Mouse (Mus musculus) erythroblast, adult 5-6 weeks (primary cell): ENCODE results near the gene Osbpl10. TPM values are rescaled to one million over a fixed set of nuclear protein-coding genes. Genes with fewer than 3 reads are reported as not detected.
"Not testable (repeated sequence)": the region's sequence is repeated elsewhere in the genome, so short reads cannot be mapped to it uniquely, and the experiment has no call there.

Source experiments
- ATAC-seq: replicated peaks from 2 replicates; pipeline ENCODE4 v1.8.0; 2016; ENCODE audit warnings: moderate number of reproducible peaks, mild to moderate bottlenecking, moderate TSS enrichment, inconsistent platforms; ENCODE audit not compliant: poor library complexity, low FRiP score, severe bottlenecking
- total RNA-seq, 2 experiments: library from RNA; stranded (forward) in 1 of 2; stranded (reverse) in 1 of 2; fragments of 150-400 nt in 1 of 2; fragments of 200-764, 138-1000 nt in 1 of 2; gene quantifications; 2 replicates each; pipeline versions ENCODE4 v1.2.3 to v1.2.4; 2015 to 2017; ENCODE audit warnings: low replicate concordance in 2 of 2

Gene Osbpl10
- total RNA-seq, 2 experiments from 2014 or later: not detected

DNA sequence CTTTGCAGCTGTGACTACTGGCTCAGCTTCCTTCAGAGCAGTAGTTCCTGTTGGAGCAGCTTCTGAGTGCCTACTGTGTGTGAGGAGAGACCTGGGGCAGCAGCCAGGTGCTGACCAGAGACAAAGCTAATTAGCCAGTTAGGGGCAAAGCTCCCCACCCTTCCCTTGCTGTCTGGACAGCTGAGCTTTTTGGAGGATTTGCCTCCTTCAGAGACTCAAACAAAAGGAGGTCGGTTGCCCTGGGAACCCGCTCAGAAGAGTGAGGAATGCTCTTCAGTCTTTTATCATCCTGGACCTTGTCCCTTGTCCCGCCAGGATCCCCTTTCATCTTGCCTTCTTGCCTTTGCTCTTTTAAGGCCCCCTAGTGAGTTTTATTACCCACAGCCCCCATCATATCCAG lies 50.9 kb downstream of the Osbpl10 start:
- no peak for ATAC-seq

DNA sequence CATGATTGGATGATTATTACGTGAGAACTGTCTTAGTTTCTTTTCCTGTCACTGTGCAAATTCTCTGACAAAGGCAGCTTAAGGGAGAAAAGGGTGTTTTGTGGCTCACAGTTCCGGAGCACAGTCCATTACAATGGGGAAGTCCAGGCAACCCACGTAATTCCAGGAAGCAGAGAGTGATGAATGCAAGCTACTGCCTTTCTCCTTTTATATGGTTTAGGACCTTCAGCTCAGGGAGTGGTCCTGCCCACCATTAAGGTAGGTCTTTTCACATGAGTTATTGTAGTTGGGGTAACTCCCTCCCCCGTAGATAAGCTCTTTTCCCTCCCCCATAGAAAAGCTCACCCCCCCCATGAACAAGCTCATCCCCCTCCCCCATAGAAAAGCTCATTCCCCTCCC lies 52.2 kb downstream of the Osbpl10 start:
- ATAC-seq: no peak

DNA sequence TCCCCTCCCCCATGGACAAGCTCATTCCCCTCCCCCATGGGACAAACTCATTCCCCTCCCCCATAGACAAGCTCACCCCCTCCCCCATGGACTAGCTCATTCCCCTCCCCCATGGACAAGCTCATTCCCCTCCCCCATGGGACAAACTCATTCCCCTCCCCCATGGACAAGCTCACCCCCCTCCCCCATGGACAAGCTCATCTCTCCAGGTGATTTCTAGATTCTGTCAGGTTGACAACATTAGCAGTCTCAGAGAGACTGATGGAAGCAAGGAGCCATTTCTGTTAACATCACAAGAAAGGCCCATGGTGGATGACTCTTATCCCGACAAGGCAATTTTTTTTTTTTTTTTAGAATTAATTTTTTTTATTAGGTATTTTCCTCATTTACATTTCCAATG lies 52.7 kb downstream of the Osbpl10 start:
- ATAC-seq: not testable (repeated sequence)

DNA sequence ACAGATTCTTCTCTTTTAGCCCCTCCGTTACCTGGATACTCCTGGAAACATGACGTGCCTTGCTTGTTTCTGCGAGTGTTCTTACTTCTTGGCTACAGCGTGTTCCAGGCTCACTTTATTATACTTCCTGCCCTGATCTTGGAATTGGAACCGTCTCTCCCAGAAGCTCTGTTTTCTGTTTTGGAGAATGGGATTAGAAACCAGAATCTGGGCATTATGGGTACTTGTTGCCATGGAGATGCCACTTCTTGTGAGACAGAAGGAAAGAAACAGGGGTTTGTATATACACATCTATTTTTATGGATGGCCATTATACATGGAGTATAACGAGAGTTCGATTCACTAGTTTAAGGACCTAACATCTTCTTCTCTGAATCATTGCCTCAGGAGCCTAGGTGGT lies 54.4 kb downstream of the Osbpl10 start:
- ATAC-seq: no peak

DNA sequence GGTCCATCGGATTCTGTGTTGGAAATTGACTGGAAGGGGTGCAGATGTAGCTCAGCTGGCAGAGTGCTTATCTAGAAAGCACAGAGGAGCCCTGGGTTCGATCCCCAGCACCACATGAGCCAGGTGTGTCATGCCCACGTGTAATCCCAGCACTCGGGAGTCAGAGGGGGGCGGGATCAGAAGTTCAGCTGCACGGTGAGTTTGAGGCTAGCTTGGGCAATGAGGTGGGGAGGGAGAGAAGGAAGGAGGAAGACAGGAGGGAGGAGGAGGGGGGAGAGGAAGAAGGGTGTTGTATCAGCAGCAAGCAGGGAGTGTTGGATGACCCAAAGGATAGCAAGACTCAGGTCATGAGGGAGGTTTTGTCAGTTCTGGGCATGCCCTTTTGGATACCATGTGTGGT lies 55.9 kb downstream of the Osbpl10 start:
- ATAC-seq: no peak

DNA sequence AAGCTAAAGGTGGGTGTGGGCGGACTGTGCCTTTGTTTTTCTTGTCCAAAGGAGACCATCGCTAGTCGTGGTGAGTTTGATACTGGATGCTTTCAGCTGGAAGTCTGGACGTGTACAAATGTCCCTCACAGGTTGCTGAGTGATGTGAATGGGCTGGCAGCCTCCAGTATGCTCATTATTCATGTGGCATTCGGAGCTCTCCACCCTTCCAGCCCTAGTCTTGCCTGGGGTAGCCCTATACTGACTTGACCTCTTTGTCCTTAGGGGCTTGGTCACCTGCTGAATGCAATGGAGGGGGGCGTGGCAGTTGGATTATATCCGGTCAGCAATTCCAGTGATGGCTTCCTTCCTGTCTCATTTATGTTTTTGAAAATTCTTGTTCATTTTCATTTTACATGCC lies 56.4 kb downstream of the Osbpl10 start:
- ATAC-seq: no peak

DNA sequence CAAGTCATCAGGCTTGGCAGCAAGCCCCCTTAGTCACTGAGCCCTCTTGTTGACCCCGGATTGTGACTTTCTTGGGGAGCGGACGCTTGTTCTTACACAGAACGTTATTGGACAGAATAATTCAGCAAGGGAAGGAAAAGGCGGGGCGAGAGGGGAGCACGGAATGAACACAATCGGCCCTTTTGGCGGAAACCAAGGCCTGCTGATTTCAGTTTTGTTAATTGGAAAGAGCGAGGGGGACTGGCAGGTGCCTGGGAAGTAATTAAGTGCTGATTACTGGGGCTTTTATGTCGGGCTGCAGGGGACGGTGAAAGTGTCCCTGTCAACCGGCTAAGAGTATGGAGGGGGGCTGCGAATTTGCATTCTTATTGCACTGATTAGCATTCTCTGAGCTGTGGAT lies 59.8 kb downstream of the Osbpl10 start:
- ATAC-seq: no peak

DNA sequence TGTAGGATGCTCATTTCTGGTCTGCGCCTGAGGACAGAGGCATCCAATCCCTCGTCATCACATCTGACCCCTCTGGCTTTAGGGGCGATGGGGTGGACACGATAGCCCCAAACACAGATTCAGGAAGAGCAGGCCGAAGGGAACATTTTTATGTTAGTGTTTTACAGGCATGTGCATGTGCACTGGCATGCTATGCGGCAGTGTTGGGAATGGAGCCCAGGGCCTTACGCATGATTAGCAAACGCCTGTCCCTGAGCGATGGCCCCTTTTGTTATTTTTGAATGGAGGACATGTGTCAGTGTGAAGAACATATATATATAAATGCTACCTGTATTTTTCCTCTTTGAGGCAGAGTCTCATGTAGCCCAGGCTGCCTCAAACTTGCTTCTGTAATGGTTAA lies 60.3 kb downstream of the Osbpl10 start:
- no peak for ATAC-seq

DNA sequence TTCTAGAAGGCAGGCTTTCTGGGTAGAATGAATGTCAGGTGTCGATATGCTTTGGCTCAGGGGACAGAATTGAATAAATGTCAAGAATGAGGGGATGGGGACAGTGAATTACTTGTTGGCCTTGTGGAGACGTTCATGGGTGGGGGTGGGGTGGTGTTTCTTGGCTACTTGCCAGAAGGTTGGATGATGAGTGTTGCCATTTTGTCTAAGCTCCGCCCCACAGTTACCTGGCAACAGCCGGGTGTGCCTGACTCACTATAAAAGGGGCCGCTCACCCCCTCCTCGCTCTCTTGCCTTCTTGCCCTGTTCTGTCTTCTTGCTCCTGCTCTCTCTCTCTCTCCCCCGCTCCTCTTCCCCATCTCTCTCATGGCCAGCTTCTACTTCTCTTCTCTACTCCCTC lies 60.9 kb downstream of the Osbpl10 start:
- ATAC-seq: no peak

DNA sequence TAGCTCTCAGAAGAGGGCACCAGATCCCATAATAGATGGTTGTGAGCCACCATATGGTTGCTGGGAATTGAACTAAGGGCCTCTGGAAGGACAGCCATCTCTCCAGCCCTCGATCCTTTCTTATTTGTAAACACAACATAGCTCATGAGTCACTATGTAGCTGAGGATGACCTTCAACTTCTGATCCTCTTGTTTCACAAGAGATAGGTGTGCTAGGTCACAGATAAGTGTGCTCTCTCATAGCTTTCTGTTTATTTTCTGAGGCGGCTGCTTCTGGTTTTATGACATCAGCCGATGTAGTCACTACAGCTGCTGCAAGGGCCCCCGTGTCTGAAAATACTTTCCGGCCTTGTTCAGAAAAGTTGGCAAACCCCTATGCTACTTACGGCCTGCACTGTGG lies 64.2 kb downstream of the Osbpl10 start:
- ATAC-seq: no peak

DNA sequence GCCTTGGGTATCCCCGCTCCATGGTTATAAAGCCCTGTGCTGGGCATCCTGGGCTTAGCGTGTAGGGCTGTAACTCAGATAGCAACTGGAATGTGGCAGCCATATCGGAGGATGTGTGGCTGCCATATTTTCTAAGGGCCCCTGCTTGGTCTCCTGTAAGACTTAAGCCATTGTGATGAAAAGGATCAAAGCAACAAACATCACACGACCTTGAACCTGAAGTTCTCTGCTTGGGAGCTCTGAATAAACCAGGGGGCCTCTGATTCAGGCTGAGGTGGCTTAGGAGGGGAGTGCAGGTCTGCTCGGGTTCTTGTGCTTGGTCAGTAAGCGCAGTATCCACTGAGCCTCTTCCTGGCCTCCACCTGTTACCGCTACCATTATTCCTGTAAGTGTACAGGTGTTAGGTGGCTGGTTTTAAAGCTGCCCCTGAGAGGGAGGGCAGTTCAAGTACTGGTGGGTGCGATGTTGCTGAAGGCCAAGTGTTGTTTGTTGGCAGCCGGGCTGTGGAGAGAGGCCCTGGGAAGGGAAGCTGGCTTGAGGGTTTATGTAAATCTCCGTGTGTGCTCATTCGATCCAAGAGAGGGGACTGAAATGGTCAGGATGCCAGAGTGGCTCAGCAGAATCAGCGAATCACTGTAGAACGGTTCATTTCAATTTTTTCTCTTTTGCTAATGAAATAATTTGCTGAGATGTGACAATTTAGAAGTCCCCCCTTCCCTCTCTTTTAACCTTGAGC lies 64.8 kb downstream of the Osbpl10 start:
- ATAC-seq: no peak

DNA sequence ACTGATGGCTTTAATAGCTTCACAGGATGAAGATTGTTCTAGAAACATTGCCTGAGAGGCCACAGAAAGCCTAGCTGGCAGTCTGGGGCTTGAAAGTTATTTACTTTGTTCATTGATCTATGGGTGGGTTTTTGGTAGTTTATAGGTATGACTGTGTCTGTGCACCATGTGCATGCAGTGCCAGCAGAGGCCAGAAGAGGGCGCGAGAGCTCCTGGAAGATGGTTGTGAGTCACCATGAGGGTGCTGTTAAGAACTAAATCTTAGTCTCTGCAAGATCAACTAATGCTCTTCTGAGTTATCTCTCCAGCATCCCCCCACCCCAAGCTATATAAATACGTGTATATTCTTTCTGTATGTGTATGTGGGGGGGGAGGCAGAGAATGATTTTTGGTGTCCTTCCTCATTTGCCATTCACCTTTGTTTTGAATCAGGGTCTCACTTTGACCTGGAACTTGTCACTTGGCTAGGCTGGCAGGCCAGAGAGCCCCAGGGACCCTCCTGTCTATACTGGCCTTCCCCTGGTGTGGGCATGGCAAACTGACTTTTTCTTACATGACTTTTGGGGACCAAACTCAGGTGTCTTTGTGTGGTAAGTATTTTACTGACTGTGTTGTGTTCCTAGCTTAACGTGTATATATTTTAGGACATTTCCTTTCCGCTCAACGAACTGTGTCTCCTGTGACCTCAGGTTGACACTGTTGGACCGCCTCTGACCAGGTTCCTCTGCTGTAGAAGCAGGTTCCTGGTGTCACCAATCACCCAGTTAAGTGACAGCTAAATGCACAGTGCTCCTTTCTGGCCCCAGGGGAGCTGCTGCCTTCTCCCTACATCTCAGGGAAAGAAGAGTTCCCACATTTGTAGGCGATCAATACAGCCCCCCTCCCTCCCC lies 65.8 kb downstream of the Osbpl10 start:
- no peak for ATAC-seq

DNA sequence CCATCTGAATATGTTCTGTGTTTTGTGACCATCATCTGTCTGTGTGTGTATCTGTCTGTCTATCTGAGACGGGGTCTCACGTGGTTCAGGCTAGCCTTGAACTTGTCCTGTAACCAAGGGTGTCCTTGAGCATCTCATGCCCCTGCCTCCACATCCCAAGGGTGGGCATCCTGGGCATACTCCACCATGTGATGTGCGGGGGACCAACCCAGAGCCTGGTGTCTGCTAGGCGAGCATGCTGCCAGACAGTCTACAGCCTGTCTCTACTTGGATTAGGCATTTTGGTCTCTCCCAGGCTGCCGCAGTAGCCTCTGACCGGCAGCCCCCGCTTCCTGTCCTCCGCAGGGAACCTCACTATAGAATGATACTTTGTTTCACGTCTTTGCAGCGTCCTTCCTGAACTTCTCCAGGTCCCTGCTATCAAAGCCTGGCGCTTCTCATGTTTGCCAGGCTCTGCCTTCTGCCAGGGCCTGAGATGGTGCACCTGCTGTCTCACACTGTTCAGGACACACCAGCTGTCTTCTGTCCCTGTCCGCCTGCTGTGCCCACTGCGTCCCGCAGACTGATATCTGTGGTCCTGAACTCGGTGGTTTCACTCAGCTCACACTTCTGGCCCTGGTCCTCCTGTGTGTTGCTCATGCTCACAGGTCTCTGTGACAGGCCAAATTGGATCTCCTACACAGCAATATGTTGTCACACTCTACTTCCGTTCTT lies 66.9 kb downstream of the Osbpl10 start:
- ATAC-seq: no peak

DNA sequence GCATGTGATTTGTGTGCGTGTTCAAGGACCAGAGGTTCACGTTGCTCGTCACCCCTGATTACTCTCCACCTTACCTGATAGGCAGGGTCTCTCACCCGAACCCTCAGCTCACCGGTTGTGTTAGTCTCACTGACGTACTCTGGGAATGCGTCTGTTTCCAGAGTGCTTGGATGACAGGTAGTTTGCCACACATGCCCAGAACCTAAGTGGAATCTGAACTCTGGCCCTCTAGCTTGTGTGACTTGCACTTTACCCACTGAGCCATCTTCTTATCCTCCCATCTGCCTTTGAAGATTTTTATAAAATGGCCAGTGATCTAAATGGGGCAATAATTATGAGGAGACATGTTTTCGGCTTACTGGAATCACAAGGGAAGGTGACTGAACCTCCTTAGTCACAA lies 68.3 kb downstream of the Osbpl10 start:
- ATAC-seq: no peak

DNA sequence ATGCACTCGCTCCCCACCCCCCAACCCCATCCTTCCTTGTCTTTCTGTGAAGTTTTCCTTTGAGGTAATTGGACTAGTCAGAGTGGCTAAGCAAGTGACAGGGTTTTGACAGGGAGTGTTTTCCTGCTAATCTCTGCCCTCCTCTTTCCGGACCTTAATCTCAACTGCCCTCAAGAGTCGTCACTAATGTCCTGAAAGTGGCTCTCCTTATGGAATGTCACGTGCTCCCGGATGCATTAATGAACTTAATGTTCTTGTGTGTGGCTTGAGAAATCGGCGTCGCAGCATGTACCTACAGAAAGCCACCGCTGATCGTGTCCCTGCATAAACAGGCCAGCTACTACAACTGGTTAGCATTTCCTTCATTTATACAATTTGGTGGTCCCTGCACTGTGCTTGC lies 70.0 kb downstream of the Osbpl10 start:
- no peak for ATAC-seq

DNA sequence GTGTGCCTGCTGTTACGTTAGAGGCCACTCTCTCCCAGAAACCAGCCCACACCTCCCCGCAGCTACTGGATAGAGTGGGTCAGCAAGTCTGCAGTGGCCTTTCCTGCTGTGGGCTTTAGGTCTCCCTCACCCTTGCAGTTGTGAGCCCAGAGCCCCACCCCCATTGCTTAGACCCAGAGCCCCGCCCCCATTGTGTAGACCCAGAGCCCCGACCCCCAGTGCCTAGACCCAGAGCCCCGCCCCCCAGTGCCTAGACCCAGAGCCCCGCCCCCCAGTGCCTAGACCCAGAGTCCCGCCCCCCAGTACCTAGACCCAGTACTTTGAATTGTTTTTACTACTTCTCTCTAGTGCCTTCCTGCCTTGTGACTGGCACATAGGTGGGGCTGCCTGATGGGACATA lies 70.5 kb downstream of the Osbpl10 start:
- no peak for ATAC-seq

DNA sequence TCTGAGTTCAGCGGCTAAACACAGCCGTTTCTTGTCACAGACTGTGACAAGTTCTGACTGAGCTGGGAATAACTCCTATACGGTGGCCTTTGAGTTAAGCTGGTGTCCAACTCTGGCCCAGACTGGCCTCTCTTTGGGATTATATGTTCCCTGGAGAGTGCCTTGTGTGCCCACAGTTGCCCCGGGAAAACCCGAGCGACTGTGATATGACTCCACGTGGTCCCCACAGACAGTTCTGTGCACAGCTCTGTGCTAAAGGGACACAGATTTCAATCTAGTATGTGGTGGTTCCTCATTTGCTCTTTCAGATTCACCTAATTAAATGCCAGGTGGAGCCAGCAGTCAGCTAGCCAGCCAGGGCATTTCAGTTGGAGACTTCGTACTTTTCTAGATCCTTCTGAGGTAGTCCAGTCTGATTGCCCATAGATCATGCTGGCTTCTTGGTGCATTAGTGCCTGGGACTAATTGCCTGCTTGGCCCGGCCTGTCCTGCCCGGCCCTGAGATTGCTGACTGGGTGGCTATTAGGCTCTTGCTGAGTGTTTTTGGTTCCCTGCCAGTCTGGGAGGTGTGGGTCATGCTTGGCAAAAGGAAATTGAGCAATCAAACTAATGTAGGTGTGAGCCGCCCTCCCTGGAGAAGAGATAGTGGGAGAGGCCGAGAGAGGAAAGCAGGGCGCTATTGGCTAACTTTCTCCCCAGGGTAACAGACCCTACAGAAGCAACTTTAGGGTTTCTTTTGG lies 71.8 kb downstream of the Osbpl10 start:
- ATAC-seq: no peak

DNA sequence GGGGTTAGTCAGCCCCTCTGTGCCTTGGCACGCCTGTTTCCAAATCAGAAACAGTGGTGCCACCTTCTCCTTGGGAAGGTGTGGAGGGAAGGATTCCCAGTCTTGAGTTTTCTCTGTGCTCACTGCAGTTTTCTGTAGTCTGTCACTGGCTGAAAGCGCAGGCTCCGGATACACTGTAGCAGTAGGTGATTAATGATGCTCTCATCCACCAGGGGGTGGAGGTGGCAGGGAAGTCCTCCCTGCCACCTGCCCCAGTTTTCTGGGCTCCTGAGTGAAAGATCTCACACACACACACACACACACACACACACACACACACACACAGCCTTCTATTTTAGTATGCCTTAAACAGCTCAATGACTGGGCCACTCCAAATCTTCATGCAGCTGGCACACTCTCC lies 73.6 kb downstream of the Osbpl10 start:
- ATAC-seq: no peak

DNA sequence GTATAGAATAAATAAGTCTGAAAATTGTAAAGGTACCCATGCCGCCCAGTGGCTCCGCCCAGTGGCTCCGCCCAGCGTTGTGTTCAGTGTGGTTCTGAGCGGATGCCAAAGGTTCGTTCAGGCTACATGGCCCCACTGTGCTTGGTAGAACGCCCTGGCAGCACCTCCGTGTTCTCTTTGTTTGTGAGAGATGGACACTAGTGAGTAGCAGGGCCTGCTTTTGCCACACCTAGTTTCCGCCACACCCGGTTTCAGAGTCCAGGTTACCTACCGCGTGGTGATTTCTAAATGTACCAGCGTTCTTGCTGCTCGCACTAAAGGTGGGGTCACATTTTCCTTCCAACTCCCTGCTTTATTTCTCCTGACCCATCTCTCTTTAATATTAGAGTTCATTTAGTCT lies 75.4 kb downstream of the Osbpl10 start:
- no peak for ATAC-seq
